Mouse (Mus musculus): ENCODE measurements around the gene Ldb3. TPM values are rescaled to one million over a fixed set of nuclear protein-coding genes. Genes with fewer than 3 reads are reported as not detected.
A peak's percentile ranks its signal among the peaks of the same experiment; 100 is the strongest.

Ldb3 gene
- polyA plus RNA-seq, 1 experiment from 2014 or later = 1.3 TPM

- Histone ChIP-seq H3K27ac (ENCODE audit: low read length) (no peak overlapping the region), H3K4me2 (replicated peaks; ENCODE audit: low read depth, low read length) (peak overlapping the region; percentile 52; the same call in 1 of the 2 replicates), H3K9ac (replicated peaks; ENCODE audit: low read depth, low read length) (no peak overlapping the region), H3K27me3 (ENCODE audit: control insufficient read depth, insufficient read depth, low read length) (no peaks in the 10 kb centered on the region), H3K4me3 (ENCODE audit: low read depth, low read length) (no peak overlapping the region), H3K4me1 (ENCODE audit: control insufficient read depth, insufficient read depth, low read length) (0 out of 2 replicates have a peak, but pooled peaks cover 2% of the 10 kb centered on the region), H3K36me3 (ENCODE audit: control insufficient read depth, insufficient read depth, low read length) (no peaks in the 10 kb centered on the region), H3K9me3 (ENCODE audit: control insufficient read depth, low read depth, low read length) (no peaks in the 10 kb centered on the region)
- peak; percentile 54; the same call in 1 of the 2 replicates for ATAC-seq (ENCODE audit: insufficient number of reproducible peaks, insufficient read depth, low FRiP score, low read depth)
- 2% methylated on average over 6 of the region's 6 CpGs for WGBS
Measured at GRCm38 (mm10) chr14:34570294-34570693, 18.2 kb downstream of the Ldb3 start.

GRCm38 (mm10) chr14:34569534-34570194 is 18.8 kb downstream of the Ldb3 start:
- no peak overlapping the region for H3K9ac ChIP-seq (replicated peaks; ENCODE audit: low read depth, low read length)
- no peaks in the 10 kb centered on the region for H3K36me3 ChIP-seq (ENCODE audit: control insufficient read depth, insufficient read depth, low read length)
- H3K27me3 ChIP-seq (ENCODE audit: control insufficient read depth, insufficient read depth, low read length) = no peaks in the 10 kb centered on the region
- no peaks in the 10 kb centered on the region for H3K9me3 ChIP-seq (ENCODE audit: control insufficient read depth, low read depth, low read length)
- H3K4me2 ChIP-seq (replicated peaks; ENCODE audit: low read depth, low read length) = peak overlapping the region; percentile 52
- H3K4me1 ChIP-seq (ENCODE audit: control insufficient read depth, insufficient read depth, low read length) = 0 out of 2 replicates have a peak, but pooled peaks cover 5% of the 10 kb centered on the region
- no peak for ATAC-seq (ENCODE audit: insufficient number of reproducible peaks, insufficient read depth, low FRiP score, low read depth)
- no peak overlapping the region for H3K27ac ChIP-seq (ENCODE audit: low read length)
- 27% methylated on average over 27 of the region's 27 CpGs for WGBS
- peak overlapping the region; percentile 22; the same call in 1 of the 2 replicates for H3K4me3 ChIP-seq (ENCODE audit: low read depth, low read length)

GRCm38 (mm10) chr14:34568626-34569025 is 19.9 kb downstream of the Ldb3 start:
- Histone ChIP-seq H3K4me1 (ENCODE audit: control insufficient read depth, insufficient read depth, low read length) (0 out of 2 replicates have a peak, but pooled peaks cover 5% of the 10 kb centered on the region), H3K4me2 (replicated peaks; ENCODE audit: low read depth, low read length) (no peak overlapping the region)

GRCm38 (mm10) chr14:34567697-34568096 is 20.8 kb downstream of the Ldb3 start:
- no peak overlapping the region for H3K9ac ChIP-seq (replicated peaks; ENCODE audit: low read depth, low read length)
- no peaks in the 10 kb centered on the region for H3K36me3 ChIP-seq (ENCODE audit: control insufficient read depth, insufficient read depth, low read length)
- H3K4me1 ChIP-seq (ENCODE audit: control insufficient read depth, insufficient read depth, low read length) = 0 out of 2 replicates have a peak, but pooled peaks cover 5% of the 10 kb centered on the region
- H3K4me2 ChIP-seq (replicated peaks; ENCODE audit: low read depth, low read length) = no peak overlapping the region
- no peaks in the 10 kb centered on the region for H3K9me3 ChIP-seq (ENCODE audit: control insufficient read depth, low read depth, low read length)
- no peak for ATAC-seq (ENCODE audit: insufficient number of reproducible peaks, insufficient read depth, low FRiP score, low read depth)
- no peak overlapping the region for H3K4me3 ChIP-seq (ENCODE audit: low read depth, low read length)
- 61% methylated on average over 5 of the region's 5 CpGs for WGBS
- H3K27ac ChIP-seq (ENCODE audit: low read length) = no peak overlapping the region
- no peaks in the 10 kb centered on the region for H3K27me3 ChIP-seq (ENCODE audit: control insufficient read depth, insufficient read depth, low read length)

More at GRCm38 (mm10) chr14:34568626-34569025, 19.9 kb downstream of the Ldb3 start:
- no peaks in the 10 kb centered on the region for H3K36me3 ChIP-seq (ENCODE audit: control insufficient read depth, insufficient read depth, low read length)
- 79% methylated on average over 4 of the region's 4 CpGs for WGBS
- no peaks in the 10 kb centered on the region for H3K27me3 ChIP-seq (ENCODE audit: control insufficient read depth, insufficient read depth, low read length)
- ATAC-seq (ENCODE audit: insufficient number of reproducible peaks, insufficient read depth, low FRiP score, low read depth) = no peak
- no peak overlapping the region for H3K9ac ChIP-seq (replicated peaks; ENCODE audit: low read depth, low read length)
- H3K4me3 ChIP-seq (ENCODE audit: low read depth, low read length) = no peak overlapping the region
- H3K27ac ChIP-seq (ENCODE audit: low read length) = no peak overlapping the region
- H3K9me3 ChIP-seq (ENCODE audit: control insufficient read depth, low read depth, low read length) = no peaks in the 10 kb centered on the region

GRCm38 (mm10) chr14:34566530-34566929 is 22.0 kb downstream of the Ldb3 start:
- H3K4me1 ChIP-seq (ENCODE audit: control insufficient read depth, insufficient read depth, low read length) = 0 out of 2 replicates have a peak, but pooled peaks cover 5% of the 10 kb centered on the region
- no peak for ATAC-seq (ENCODE audit: insufficient number of reproducible peaks, insufficient read depth, low FRiP score, low read depth)

GRCm38 (mm10) chr14:34565711-34566110 is 22.8 kb downstream of the Ldb3 start:
- peak; percentile 38; the same call in 1 of the 2 replicates for ATAC-seq (ENCODE audit: insufficient number of reproducible peaks, insufficient read depth, low FRiP score, low read depth)
- Histone ChIP-seq H3K36me3 (ENCODE audit: control insufficient read depth, insufficient read depth, low read length) (no peaks in the 10 kb centered on the region), H3K27ac (ENCODE audit: low read length) (0 out of 2 replicates have a peak overlapping the region, but pooled peaks have one; percentile 21), H3K9ac (replicated peaks; ENCODE audit: low read depth, low read length) (no peak overlapping the region), H3K4me1 (ENCODE audit: control insufficient read depth, insufficient read depth, low read length) (0 out of 2 replicates have a peak, but pooled peaks cover 5% of the 10 kb centered on the region), H3K9me3 (ENCODE audit: control insufficient read depth, low read depth, low read length) (no peaks in the 10 kb centered on the region), H3K27me3 (ENCODE audit: control insufficient read depth, insufficient read depth, low read length) (no peaks in the 10 kb centered on the region), H3K4me3 (ENCODE audit: low read depth, low read length) (no peak overlapping the region), H3K4me2 (replicated peaks; ENCODE audit: low read depth, low read length) (no peak overlapping the region)
- WGBS = 54% methylated on average over 17 of the region's 17 CpGs

More at GRCm38 (mm10) chr14:34566530-34566929, 22.0 kb downstream of the Ldb3 start:
- Histone ChIP-seq H3K9ac (replicated peaks; ENCODE audit: low read depth, low read length) (no peak overlapping the region), H3K36me3 (ENCODE audit: control insufficient read depth, insufficient read depth, low read length) (no peaks in the 10 kb centered on the region), H3K4me2 (replicated peaks; ENCODE audit: low read depth, low read length) (no peak overlapping the region), H3K4me3 (ENCODE audit: low read depth, low read length) (no peak overlapping the region), H3K27ac (ENCODE audit: low read length) (no peak overlapping the region), H3K9me3 (ENCODE audit: control insufficient read depth, low read depth, low read length) (no peaks in the 10 kb centered on the region), H3K27me3 (ENCODE audit: control insufficient read depth, insufficient read depth, low read length) (no peaks in the 10 kb centered on the region)
- 91% methylated on average over 7 of the region's 7 CpGs for WGBS

- Histone ChIP-seq H3K27me3 (ENCODE audit: control insufficient read depth, insufficient read depth, low read length) (no peaks in the 10 kb centered on the region), H3K27ac (ENCODE audit: low read length) (no peak overlapping the region), H3K4me3 (ENCODE audit: low read depth, low read length) (no peak overlapping the region), H3K9me3 (ENCODE audit: control insufficient read depth, low read depth, low read length) (no peaks in the 10 kb centered on the region), H3K4me1 (ENCODE audit: control insufficient read depth, insufficient read depth, low read length) (0 out of 2 replicates have a peak, but pooled peaks cover 5% of the 10 kb centered on the region), H3K9ac (replicated peaks; ENCODE audit: low read depth, low read length) (no peak overlapping the region), H3K4me2 (replicated peaks; ENCODE audit: low read depth, low read length) (no peak overlapping the region), H3K36me3 (ENCODE audit: control insufficient read depth, insufficient read depth, low read length) (no peaks in the 10 kb centered on the region)
- ATAC-seq (ENCODE audit: insufficient number of reproducible peaks, insufficient read depth, low FRiP score, low read depth) = no peak
- 71% methylated on average over 5 of the region's 5 CpGs for WGBS
Measured at GRCm38 (mm10) chr14:34564646-34565045, 23.8 kb downstream of the Ldb3 start.

- WGBS = 2% methylated on average over 2 of the region's 2 CpGs
- Histone ChIP-seq H3K9ac (replicated peaks; ENCODE audit: low read depth, low read length) (no peak overlapping the region), H3K27ac (ENCODE audit: low read length) (no peak overlapping the region), H3K9me3 (ENCODE audit: control insufficient read depth, low read depth, low read length) (no peaks in the 10 kb centered on the region), H3K4me3 (ENCODE audit: low read depth, low read length) (no peak overlapping the region), H3K4me2 (replicated peaks; ENCODE audit: low read depth, low read length) (no peak overlapping the region), H3K4me1 (ENCODE audit: control insufficient read depth, insufficient read depth, low read length) (0 out of 2 replicates have a peak, but pooled peaks cover 5% of the 10 kb centered on the region), H3K36me3 (ENCODE audit: control insufficient read depth, insufficient read depth, low read length) (no peaks in the 10 kb centered on the region), H3K27me3 (ENCODE audit: control insufficient read depth, insufficient read depth, low read length) (no peaks in the 10 kb centered on the region)
- ATAC-seq (ENCODE audit: insufficient number of reproducible peaks, insufficient read depth, low FRiP score, low read depth) = no peak
Measured at GRCm38 (mm10) chr14:34562393-34562792, 26.1 kb downstream of the Ldb3 start.

Measured in stomach, embryonic 14.5 days (tissue).